Mouse (Mus musculus): ENCODE measurements at regions not wholly inside any gene's neighbourhood (a gene's known extent, or its start where the extent isn't known, plus 50 kb on each side); places are given as distances from the start of the nearest gene placed in this dataset.
"Not testable (repeated sequence)": the region's sequence is repeated elsewhere in the genome, so short reads cannot be mapped to it uniquely, and the experiment has no call there.

GRCm38 (mm10) chr9:9342456-9343185, 103.7 kb upstream of the Arhgap42 start:
- no peak for DNase-seq

GRCm38 (mm10) chr9:9318624-9319023, 79.7 kb upstream of the Arhgap42 start:
- no peak for DNase-seq

- DNase-seq = no peak
These were observed 77.1 kb upstream of the Arhgap42 start for GRCm38 (mm10) chr9:9316021-9316420.

- no peak for DNase-seq
These were observed 73.4 kb upstream of the Arhgap42 start for GRCm38 (mm10) chr9:9312274-9312673.

- DNase-seq = no peak
These were observed 72.8 kb upstream of the Arhgap42 start for GRCm38 (mm10) chr9:9311627-9312265.

GRCm38 (mm10) chr9:9311040-9311583, 72.2 kb upstream of the Arhgap42 start:
- not testable (repeated sequence) for DNase-seq

- DNase-seq = no peak
These were observed 51.9 kb upstream of the Arhgap42 start for GRCm38 (mm10) chr9:9290767-9291166.

GRCm38 (mm10) chr9:9289570-9289969, 50.7 kb upstream of the Arhgap42 start:
- DNase-seq = no peak
